Mouse (Mus musculus) megakaryocyte, adult 5-6 weeks (primary cell): ENCODE results near the gene Rnf26. TPM values are rescaled to one million over a fixed set of nuclear protein-coding genes. Genes with fewer than 3 reads are reported as not detected.

Source experiments
- ATAC-seq: 2 replicates; pipeline ENCODE4 v1.8.0; 2016; ENCODE audit warnings: mild to moderate bottlenecking, inconsistent platforms; ENCODE audit not compliant: poor library complexity, severe bottlenecking
- total RNA-seq, 2 experiments: library from RNA; stranded (forward) in 1 of 2; stranded (reverse) in 1 of 2; fragments of 153-499, 151-499 nt in 1 of 2; fragments of 221-1000, 200-1000 nt in 1 of 2; gene quantifications; 2 replicates each; pipeline versions ENCODE4 v1.2.3 to v1.2.4; 2015 to 2017

Gene Rnf26
- total RNA-seq, 2 experiments from 2014 or later, result 16.3 to 36.7 TPM

- ATAC-seq, result peak; percentile 66
Measured at GRCm38 (mm10) chr9:44094737-44095136, 18.6 kb downstream of the Rnf26 start.

GRCm38 (mm10) chr9:44093612-44094503 lies 19.5 kb downstream of the Rnf26 start:
- ATAC-seq, result peak; percentile 60

GRCm38 (mm10) chr9:44088877-44089608 lies 24.3 kb downstream of the Rnf26 start:
- ATAC-seq, result peak; percentile 60

GRCm38 (mm10) chr9:44087761-44088455 lies 25.4 kb downstream of the Rnf26 start:
- ATAC-seq, result no peak

- no peak for ATAC-seq
Measured at GRCm38 (mm10) chr9:44086960-44087359, 26.4 kb downstream of the Rnf26 start.

- ATAC-seq, result no peak
Measured at GRCm38 (mm10) chr9:44085741-44086665, 27.3 kb downstream of the Rnf26 start.

- ATAC-seq, result no peak
Measured at GRCm38 (mm10) chr9:44085276-44085675, 28.0 kb downstream of the Rnf26 start.

GRCm38 (mm10) chr9:44084659-44085229 lies 28.6 kb downstream of the Rnf26 start:
- peak; percentile 72 for ATAC-seq

GRCm38 (mm10) chr9:44084236-44084635 lies 29.1 kb downstream of the Rnf26 start:
- no peak for ATAC-seq

- no peak for ATAC-seq
Measured at GRCm38 (mm10) chr9:44083392-44084121, 29.8 kb downstream of the Rnf26 start.

GRCm38 (mm10) chr9:44082266-44082665 lies 31.1 kb downstream of the Rnf26 start:
- ATAC-seq, result no peak

GRCm38 (mm10) chr9:44081581-44081980 lies 31.7 kb downstream of the Rnf26 start:
- ATAC-seq, result no peak

GRCm38 (mm10) chr9:44080953-44081352 lies 32.4 kb downstream of the Rnf26 start:
- ATAC-seq, result peak; percentile 34

- no peak for ATAC-seq
Measured at GRCm38 (mm10) chr9:44079997-44080780, 33.1 kb downstream of the Rnf26 start.

GRCm38 (mm10) chr9:44078955-44079756 lies 34.2 kb downstream of the Rnf26 start:
- ATAC-seq, result no peak

GRCm38 (mm10) chr9:44078136-44078797 lies 35.0 kb downstream of the Rnf26 start:
- no peak for ATAC-seq
